Mouse (Mus musculus): ENCODE measurements at regions not wholly inside any gene's neighbourhood (a gene's known extent, or its start where the extent isn't known, plus 50 kb on each side); places are given as distances from the start of the nearest gene placed in this dataset.
"Not testable (repeated sequence)": the region's sequence is repeated elsewhere in the genome, so short reads cannot be mapped to it uniquely, and the experiment has no call there.

DNA sequence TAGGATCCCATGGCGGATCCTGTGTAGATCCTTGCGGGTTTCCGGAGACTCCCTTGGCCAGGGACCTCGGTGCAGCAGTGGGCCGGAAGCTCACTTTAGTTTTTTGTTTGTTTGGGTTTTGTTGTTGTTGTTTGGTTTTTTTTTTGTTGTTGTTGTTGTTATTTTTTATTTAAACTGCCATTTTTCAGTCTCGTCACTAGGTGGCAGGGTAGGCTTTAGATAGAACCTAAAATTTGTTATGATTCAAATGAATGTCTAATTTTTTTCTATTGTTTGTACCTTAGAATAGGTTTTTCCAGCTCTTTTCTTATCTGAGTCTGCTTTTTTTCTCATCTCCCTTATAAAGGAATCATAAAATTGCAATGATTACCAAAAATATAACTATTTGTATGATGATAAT is 834.4 kb upstream of the Tacstd2 start:
- H3K4me1 ChIP-seq, result no peaks in the 10 kb centered on the region
- ATAC-seq (ENCODE audit: insufficient number of reproducible peaks, insufficient read depth, low FRiP score, low TSS enrichment), result no peak
- no peak overlapping the region for H3K9ac ChIP-seq
- 80% methylated on average over 6 of the region's 6 CpGs for WGBS
- H3K9me3 ChIP-seq, result no peaks in the 10 kb centered on the region
- H3K4me3 ChIP-seq, result no peak overlapping the region
- no peaks in the 10 kb centered on the region for H3K27me3 ChIP-seq
- H3K27ac ChIP-seq, result no peak overlapping the region
- no peaks in the 10 kb centered on the region for H3K36me3 ChIP-seq
- H3K4me2 ChIP-seq (replicated peaks), result no peak overlapping the region

DNA sequence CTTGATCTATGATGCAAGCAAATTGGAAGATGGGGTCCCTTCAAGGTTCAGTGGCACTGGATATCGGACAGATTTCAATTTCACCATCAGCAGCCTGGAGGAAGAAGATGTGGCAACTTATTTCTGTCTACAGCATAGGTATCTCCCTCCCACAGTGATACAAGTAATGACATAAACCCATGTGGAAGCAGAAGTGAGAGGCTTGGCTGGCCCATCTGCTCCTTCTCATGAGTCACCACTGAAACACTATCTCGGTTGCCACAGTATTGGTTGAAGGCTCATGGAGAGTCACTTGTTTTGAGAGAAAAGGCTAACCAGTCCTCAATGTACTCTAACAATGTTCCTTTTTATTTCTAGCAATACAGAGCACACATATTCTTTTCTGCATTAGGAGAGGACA is 804.2 kb upstream of the Tacstd2 start:
- Histone ChIP-seq H3K4me2 (replicated peaks) (no peak overlapping the region), H3K27ac (no peak overlapping the region), H3K4me1 (no peaks in the 10 kb centered on the region), H3K36me3 (no peaks in the 10 kb centered on the region), H3K27me3 (no peaks in the 10 kb centered on the region), H3K9ac (no peak overlapping the region), H3K4me3 (no peak overlapping the region), H3K9me3 (no peaks in the 10 kb centered on the region)
- ATAC-seq (ENCODE audit: insufficient number of reproducible peaks, insufficient read depth, low FRiP score, low TSS enrichment), result no peak
- 82% methylated on average over 2 of the region's 2 CpGs for WGBS

DNA sequence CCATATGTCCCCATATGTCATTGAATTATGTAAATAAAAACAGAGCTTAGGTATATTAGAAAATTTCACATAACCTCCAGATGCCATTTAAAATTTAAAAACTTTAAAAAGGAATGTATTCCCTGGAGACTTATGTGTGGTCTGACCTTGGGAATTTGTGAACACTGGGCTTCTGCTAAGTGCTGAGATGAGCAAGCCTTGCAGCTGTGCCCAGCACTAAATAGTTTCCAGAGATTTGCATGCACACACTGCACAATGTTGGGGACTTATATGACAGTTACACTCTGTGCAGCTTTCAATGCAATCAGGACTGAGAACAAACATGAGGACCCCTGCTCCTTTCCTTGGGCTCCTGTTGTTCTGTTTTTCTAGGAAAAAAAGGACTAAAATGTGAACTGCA is 803.6 kb upstream of the Tacstd2 start:
- not testable (repeated sequence) for H3K9me3 ChIP-seq; ATAC-seq (ENCODE audit: insufficient number of reproducible peaks, insufficient read depth, low FRiP score, low TSS enrichment); H3K4me2 ChIP-seq (replicated peaks); H3K27ac ChIP-seq; H3K4me3 ChIP-seq; H3K9ac ChIP-seq; H3K4me1 ChIP-seq; H3K27me3 ChIP-seq; H3K36me3 ChIP-seq

DNA sequence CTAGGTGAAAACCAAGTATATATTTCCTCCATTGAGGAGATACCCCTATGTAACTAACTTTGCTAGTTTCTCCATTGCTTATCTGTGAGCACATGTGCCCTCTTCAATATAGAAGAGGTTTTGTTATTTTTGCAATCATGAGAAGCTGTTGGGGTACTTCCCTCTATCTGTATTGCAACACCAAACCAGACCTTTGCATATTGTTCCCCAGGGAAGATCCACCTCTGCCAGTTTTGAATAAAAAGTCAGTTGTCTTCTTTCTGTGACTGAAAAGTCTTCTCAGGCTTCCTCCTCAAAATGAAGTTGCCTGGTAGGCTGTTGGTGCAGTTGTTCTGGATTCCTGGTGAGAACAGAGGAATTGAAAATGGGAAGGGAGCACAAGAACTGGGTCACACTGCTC is 775.8 kb upstream of the Tacstd2 start:
- Histone ChIP-seq H3K4me1 (no peaks in the 10 kb centered on the region), H3K27me3 (no peaks in the 10 kb centered on the region), H3K9me3 (no peaks in the 10 kb centered on the region), H3K27ac (no peak overlapping the region), H3K4me2 (replicated peaks) (no peak overlapping the region), H3K4me3 (no peak overlapping the region), H3K9ac (no peak overlapping the region), H3K36me3 (no peaks in the 10 kb centered on the region)
- no peak for ATAC-seq (ENCODE audit: insufficient number of reproducible peaks, insufficient read depth, low FRiP score, low TSS enrichment)

DNA sequence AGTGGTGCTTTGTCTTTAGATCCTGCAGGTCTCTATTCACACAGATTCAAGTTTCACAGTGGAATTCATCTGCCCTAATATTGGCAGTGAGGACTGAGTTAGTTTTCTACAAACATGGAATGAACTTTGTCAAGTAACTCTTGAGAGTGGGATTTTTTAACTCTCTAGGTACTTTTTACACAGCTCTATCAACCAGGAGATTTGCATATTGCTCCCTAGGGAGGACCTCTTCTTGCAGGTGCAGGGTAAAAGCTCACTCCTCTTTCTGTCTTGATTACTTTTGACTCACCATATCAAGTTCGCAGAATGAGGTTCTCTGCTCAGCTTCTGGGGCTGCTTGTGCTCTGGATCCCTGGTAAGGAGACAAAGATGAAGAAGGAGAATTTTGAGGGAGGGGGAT is 766.5 kb upstream of the Tacstd2 start:
- Histone ChIP-seq H3K4me1 (no peaks in the 10 kb centered on the region), H3K27me3 (no peaks in the 10 kb centered on the region), H3K36me3 (no peaks in the 10 kb centered on the region), H3K9me3 (no peaks in the 10 kb centered on the region), H3K9ac (no peak overlapping the region), H3K4me2 (replicated peaks) (no peak overlapping the region), H3K4me3 (no peak overlapping the region), H3K27ac (no peak overlapping the region)
- 81% methylated on average over 1 of the region's 1 CpGs for WGBS
- no peak for ATAC-seq (ENCODE audit: insufficient number of reproducible peaks, insufficient read depth, low FRiP score, low TSS enrichment)

DNA sequence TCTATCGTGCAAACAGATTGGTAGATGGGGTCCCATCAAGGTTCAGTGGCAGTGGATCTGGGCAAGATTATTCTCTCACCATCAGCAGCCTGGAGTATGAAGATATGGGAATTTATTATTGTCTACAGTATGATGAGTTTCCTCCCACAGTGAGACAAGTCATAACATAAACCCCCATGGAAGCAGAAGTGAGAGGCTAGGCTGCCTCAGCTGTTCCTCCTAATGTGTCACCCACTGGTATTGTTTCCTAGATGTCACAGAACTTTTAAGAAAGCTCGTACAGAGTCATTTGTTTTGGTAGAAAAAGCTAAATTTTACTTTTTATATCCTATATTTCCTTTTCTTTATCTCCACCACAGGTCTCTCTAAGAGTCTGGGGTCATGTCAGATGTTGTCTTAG is 721.1 kb upstream of the Tacstd2 start:
- 74% methylated on average over 2 of the region's 2 CpGs for WGBS
- no peaks in the 10 kb centered on the region for H3K36me3 ChIP-seq
- no peak overlapping the region for H3K4me2 ChIP-seq (replicated peaks)
- H3K4me3 ChIP-seq, result no peak overlapping the region
- no peaks in the 10 kb centered on the region for H3K4me1 ChIP-seq
- no peak for ATAC-seq (ENCODE audit: insufficient number of reproducible peaks, insufficient read depth, low FRiP score, low TSS enrichment)
- no peaks in the 10 kb centered on the region for H3K9me3 ChIP-seq
- H3K9ac ChIP-seq, result no peak overlapping the region
- H3K27me3 ChIP-seq, result no peaks in the 10 kb centered on the region
- H3K27ac ChIP-seq, result no peak overlapping the region

DNA sequence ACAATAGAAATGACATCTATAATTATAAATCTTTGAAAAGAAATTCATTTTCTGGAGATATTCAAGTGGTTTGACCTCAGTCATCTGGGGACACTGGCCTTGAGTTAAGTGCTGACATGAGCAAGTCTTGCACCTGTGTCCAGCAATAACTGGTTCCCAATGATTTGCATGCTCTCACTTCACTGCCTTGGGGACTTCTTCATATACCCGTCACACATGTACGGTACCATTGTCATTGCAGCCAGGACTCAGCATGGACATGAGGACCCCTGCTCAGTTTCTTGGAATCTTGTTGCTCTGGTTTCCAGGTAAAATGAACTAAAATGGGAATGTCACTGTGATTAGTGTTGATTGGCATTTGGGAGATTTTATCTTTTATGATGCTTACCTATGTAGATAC is 720.6 kb upstream of the Tacstd2 start:
- Histone ChIP-seq H3K4me2 (replicated peaks) (no peak overlapping the region), H3K27me3 (no peaks in the 10 kb centered on the region), H3K4me3 (no peak overlapping the region), H3K27ac (no peak overlapping the region), H3K9me3 (no peaks in the 10 kb centered on the region), H3K4me1 (no peaks in the 10 kb centered on the region), H3K9ac (no peak overlapping the region), H3K36me3 (no peaks in the 10 kb centered on the region)
- no peak for ATAC-seq (ENCODE audit: insufficient number of reproducible peaks, insufficient read depth, low FRiP score, low TSS enrichment)
- WGBS, result 94% methylated on average over 2 of the region's 2 CpGs

DNA sequence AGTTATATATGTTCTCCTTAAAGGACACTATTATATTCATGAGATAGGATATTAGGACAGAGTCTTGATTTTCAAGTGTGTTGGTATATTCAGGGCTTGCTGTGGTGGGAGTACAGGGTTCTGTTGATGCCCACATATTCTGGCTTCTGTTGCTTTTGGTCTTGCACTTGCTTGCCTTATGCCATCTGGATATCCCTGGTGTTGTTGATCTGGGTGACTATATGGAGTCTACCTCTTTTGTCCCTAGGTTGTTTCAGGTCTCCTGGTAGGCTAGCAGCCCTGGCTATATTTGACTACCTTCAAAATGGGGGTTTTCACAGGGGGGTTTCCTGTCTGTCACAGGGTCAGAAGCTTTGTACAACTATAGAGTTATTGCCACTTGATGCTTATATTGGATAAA is 717.1 kb upstream of the Tacstd2 start:
- Histone ChIP-seq H3K4me2 (replicated peaks) (no peak overlapping the region), H3K36me3 (no peaks in the 10 kb centered on the region), H3K4me1 (no peaks in the 10 kb centered on the region), H3K4me3 (no peak overlapping the region), H3K9ac (no peak overlapping the region), H3K27ac (no peak overlapping the region), H3K9me3 (peaks cover 5% of the 10 kb centered on the region; the same call in 1 of the 2 replicates), H3K27me3 (no peaks in the 10 kb centered on the region)
- no peak for ATAC-seq (ENCODE audit: insufficient number of reproducible peaks, insufficient read depth, low FRiP score, low TSS enrichment)

DNA sequence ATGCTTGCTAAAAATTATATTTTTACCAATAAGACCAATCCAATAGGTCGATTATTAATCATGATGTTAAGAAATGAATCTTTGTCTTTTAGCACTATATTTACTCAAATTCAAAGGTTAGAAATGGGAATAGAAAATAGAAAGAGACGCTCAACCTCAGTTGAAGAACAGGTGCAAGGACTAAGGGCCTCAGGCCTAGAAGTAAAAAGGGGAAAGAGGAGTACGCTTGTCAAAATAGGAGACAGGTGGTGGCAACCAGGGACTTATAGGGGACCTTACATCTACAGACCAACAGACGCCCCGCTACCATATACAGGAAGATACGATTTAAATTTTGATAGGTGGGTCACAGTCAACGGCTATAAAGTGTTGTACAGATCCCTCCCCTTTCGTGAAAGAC is 715.7 kb upstream of the Tacstd2 start:
- not testable (repeated sequence) for H3K4me1 ChIP-seq; H3K4me2 ChIP-seq (replicated peaks); H3K9me3 ChIP-seq; H3K9ac ChIP-seq; H3K36me3 ChIP-seq; H3K27ac ChIP-seq; H3K27me3 ChIP-seq; H3K4me3 ChIP-seq; ATAC-seq (ENCODE audit: insufficient number of reproducible peaks, insufficient read depth, low FRiP score, low TSS enrichment)
- no CpG with 5 or more reads among the region's 8 CpGs for WGBS

DNA sequence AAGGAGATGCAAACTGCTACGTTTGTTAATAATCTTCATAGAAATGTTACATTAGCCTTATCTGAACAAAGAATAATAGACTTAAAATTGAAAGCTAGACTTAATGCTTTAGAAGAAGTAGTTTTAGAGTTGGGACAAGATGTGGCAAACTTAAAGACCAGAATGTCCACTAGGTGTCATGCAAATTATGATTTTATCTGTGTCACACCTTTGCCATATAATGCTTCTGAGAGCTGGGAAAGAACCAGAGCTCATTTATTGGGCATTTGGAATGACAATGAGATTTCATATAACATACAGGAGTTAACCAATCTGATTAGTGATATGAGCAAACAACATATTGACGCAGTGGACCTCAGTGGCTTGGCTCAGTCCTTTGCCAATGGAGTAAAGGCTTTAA is 714.8 kb upstream of the Tacstd2 start:
- not testable (repeated sequence) for H3K4me3 ChIP-seq; H3K4me2 ChIP-seq (replicated peaks); H3K4me1 ChIP-seq; H3K36me3 ChIP-seq; H3K27me3 ChIP-seq; H3K27ac ChIP-seq; H3K9ac ChIP-seq; H3K9me3 ChIP-seq; ATAC-seq (ENCODE audit: insufficient number of reproducible peaks, insufficient read depth, low FRiP score, low TSS enrichment)
- 89% methylated on average over 2 of the region's 2 CpGs for WGBS

DNA sequence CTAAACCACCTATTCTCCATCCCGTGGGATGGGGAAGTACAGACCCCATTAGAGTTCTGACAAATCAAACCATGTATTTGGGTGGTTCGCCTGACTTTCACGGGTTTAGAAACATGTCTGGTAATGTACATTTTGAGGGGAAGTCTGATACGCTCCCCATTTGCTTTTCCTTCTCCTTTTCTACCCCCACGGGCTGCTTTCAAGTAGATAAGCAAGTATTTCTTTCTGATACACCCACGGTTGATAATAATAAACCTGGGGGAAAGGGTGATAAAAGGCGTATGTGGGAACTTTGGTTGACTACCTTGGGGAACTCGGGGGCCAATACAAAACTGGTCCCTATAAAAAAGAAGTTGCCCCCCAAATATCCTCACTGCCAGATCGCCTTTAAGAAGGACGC is 713.7 kb upstream of the Tacstd2 start:
- WGBS, result 83% methylated on average over 8 of the region's 10 CpGs

DNA sequence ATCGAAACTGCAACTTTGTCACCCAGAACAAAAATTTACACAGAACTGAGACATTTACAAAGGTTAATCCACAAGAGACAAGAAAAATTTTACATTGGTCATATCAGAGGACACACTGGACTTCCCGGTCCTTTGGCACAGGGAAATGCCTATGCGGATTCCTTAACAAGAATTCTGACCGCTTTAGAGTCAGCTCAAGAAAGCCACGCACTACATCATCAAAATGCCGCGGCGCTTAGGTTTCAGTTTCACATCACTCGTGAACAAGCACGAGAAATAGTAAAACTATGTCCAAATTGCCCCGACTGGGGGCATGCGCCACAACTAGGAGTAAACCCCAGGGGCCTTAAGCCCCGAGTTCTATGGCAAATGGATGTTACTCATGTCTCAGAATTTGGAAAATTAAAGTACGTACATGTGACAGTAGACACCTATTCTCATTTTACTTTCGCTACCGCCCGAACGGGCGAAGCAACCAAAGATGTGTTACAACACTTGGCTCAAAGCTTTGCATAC is 712.5 kb upstream of the Tacstd2 start:
- ATAC-seq (ENCODE audit: insufficient number of reproducible peaks, insufficient read depth, low FRiP score, low TSS enrichment); H3K9me3 ChIP-seq; H3K36me3 ChIP-seq; H3K4me1 ChIP-seq; H3K9ac ChIP-seq; H3K27me3 ChIP-seq; H3K4me3 ChIP-seq; H3K27ac ChIP-seq; H3K4me2 ChIP-seq (replicated peaks): not testable (repeated sequence)
- WGBS, result 92% methylated on average over 19 of the region's 19 CpGs

More for the DNA sequence above, 713.7 kb upstream of the Tacstd2 start:
- H3K4me3 ChIP-seq; H3K36me3 ChIP-seq; ATAC-seq (ENCODE audit: insufficient number of reproducible peaks, insufficient read depth, low FRiP score, low TSS enrichment); H3K9me3 ChIP-seq; H3K4me1 ChIP-seq; H3K9ac ChIP-seq; H3K4me2 ChIP-seq (replicated peaks); H3K27me3 ChIP-seq; H3K27ac ChIP-seq: not testable (repeated sequence)

DNA sequence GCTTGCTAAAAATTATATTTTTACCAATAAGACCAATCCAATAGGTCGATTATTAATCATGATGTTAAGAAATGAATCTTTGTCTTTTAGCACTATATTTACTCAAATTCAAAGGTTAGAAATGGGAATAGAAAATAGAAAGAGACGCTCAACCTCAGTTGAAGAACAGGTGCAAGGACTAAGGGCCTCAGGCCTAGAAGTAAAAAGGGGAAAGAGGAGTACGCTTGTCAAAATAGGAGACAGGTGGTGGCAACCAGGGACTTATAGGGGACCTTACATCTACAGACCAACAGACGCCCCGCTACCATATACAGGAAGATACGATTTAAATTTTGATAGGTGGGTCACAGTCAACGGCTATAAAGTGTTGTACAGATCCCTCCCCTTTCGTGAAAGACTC is 707.2 kb upstream of the Tacstd2 start:
- not testable (repeated sequence) for H3K4me2 ChIP-seq (replicated peaks); H3K36me3 ChIP-seq; H3K4me3 ChIP-seq; H3K9ac ChIP-seq; H3K27me3 ChIP-seq; ATAC-seq (ENCODE audit: insufficient number of reproducible peaks, insufficient read depth, low FRiP score, low TSS enrichment); H3K27ac ChIP-seq; H3K9me3 ChIP-seq; H3K4me1 ChIP-seq
- WGBS, result no CpG with 5 or more reads among the region's 8 CpGs

Data from embryonic facial prominence, embryonic 12.5 days (tissue).